Mouse (Mus musculus) forebrain, embryonic 12.5 days (tissue): ENCODE measurements around the gene Uchl5. TPM values are rescaled to one million over a fixed set of nuclear protein-coding genes. Genes with fewer than 3 reads are reported as not detected.

ENCODE experiments used
- ATAC-seq: fragments of 200-750 bp; cut with Nextera tagmentation; 2 replicates; pipeline ENCODE4 v1.8.0; 2017; ENCODE audit warnings: moderate TSS enrichment; ENCODE audit not compliant: low FRiP score
- H3K27ac ChIP-seq: fragments of 300-500 bp; sonication (generic); 2 replicates; pipeline ENCODE4 v1.5.1; 2016; ENCODE audit warnings: mild to moderate bottlenecking
- H3K27me3 ChIP-seq: fragments of 300-500 bp; sonication (generic); 2 replicates; pipeline ENCODE4 v1.6.1; 2016; ENCODE audit warnings: mild to moderate bottlenecking
- H3K36me3 ChIP-seq: fragments of 300-500 bp; sonication (generic); replicated peaks from 2 replicates; pipeline ENCODE4 v1.6.1; 2016; ENCODE audit warnings: mild to moderate bottlenecking
- H3K4me1 ChIP-seq: fragments of 300-500 bp; sonication (generic); 2 replicates; pipeline ENCODE4 v1.6.1; 2016
- H3K4me2 ChIP-seq: fragments of 300-500 bp; sonication (generic); 2 replicates; pipeline ENCODE4 v1.6.1; 2016; ENCODE audit warnings: mild to moderate bottlenecking, moderate library complexity
- H3K4me3 ChIP-seq: fragments of 300-500 bp; sonication (generic); replicated peaks from 2 replicates; pipeline ENCODE4 v1.5.1; 2016; ENCODE audit warnings: mild to moderate bottlenecking
- H3K9ac ChIP-seq: fragments of 300-500 bp; sonication (generic); 2 replicates; pipeline ENCODE4 v1.6.1; 2016; ENCODE audit warnings: mild to moderate bottlenecking
- H3K9me3 ChIP-seq: fragments of 300-500 bp; sonication (generic); 2 replicates; pipeline ENCODE4 v1.6.1; 2016
- WGBS: fragments of 180-500 bp; shearing (Covaris S2); methylation state at CpG from one replicate; pipeline ENCODE4 v1.1.7; 2016; 5-methylcytosine and 5-hydroxymethylcytosine counted together
- polyA plus RNA-seq: library from polyadenylated mRNA; unstranded; fragments of >200 nt; fragmentation: Nextera tagmentation; extraction: Ambion mirVana; gene quantifications from 2 replicates; pipeline ENCODE4 v1.2.1, GENCODE M21; 2016

The Uchl5 gene
- polyA plus RNA-seq, 1 experiment from 2014 or later: 94.0 TPM

DNA sequence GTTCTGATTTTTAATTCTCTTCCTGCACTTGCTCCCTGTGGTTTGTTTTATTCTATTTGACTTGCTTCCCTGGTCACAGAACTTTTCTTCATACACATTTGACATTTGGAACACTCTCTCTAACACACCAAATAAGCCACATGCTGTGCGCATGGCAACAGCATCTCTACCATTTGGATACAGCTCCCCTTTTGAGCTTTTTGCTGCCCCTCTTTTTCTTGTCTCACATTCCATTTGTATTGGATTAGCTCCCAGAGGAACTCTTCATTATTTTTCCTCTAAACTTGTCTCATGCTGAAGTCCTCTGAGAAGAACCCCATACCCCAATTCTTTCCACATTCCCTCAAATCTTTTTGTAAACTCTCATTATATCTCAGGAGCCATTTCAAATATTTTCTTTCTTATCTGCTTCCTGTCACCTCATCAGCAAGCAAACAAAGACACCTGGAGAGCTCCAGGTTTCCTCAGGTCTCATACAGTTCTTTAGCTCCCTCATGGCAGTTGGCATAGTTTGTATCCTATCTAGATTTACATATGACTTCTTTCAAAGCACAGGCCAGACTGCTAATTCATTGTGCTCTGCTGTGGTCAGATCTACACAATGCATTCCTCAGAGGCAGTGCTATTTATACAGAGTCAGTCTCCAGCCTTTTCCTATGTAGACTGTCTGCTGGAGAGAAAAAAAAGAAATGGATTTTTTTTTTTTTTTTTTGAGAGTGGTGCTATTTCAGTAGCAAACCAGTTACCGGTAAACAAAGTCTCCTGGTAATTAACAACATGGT is 43.2 kb downstream of the Uchl5 start:
- H3K9ac ChIP-seq: no peak overlapping the region
- 40% methylated on average over 2 of the region's 2 CpGs for WGBS
- no peak overlapping the region for H3K4me2 ChIP-seq
- H3K27ac ChIP-seq: no peak overlapping the region
- peak; percentile 59 for ATAC-seq
- no peaks in the 10 kb centered on the region for H3K36me3 ChIP-seq
- no peaks in the 10 kb centered on the region for H3K9me3 ChIP-seq
- no peak overlapping the region for H3K4me3 ChIP-seq
- no peaks in the 10 kb centered on the region for H3K27me3 ChIP-seq
- H3K4me1 ChIP-seq: peaks cover 18% of the 10 kb centered on the region

- no peak for ATAC-seq
- H3K4me1 ChIP-seq: peaks cover 18% of the 10 kb centered on the region
- H3K4me3 ChIP-seq: no peak overlapping the region
- 86% methylated on average over 3 of the region's 3 CpGs for WGBS
- no peaks in the 10 kb centered on the region for H3K36me3 ChIP-seq
- H3K27ac ChIP-seq: no peak overlapping the region
- H3K9me3 ChIP-seq: no peaks in the 10 kb centered on the region
- no peak overlapping the region for H3K4me2 ChIP-seq
- no peak overlapping the region for H3K9ac ChIP-seq
- no peaks in the 10 kb centered on the region for H3K27me3 ChIP-seq
Measured at GRCm38 (mm10) chr1:143822677-143823076, 45.6 kb downstream of the Uchl5 start.

DNA sequence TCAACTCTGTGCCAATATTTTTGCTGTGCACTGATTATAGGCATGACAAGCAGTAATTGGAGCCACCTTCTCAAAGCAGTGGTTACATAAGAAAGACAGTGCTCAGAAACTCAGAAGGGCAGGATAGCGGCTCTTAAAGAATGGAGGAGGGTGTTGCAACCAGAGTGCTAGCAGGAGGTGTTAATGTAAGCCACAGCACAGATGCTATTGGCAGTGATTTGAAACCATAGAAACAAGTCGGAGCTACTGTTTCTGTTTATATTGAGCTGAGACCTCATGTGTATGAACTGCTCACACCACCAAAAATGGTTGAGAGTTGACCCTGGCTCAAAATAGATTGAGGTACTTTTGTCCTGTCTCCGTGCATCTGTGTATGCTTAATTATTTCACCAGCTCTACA is 53.6 kb downstream of the Uchl5 start:
- no peak for ATAC-seq
- WGBS: 79% methylated on average over 3 of the region's 3 CpGs
- H3K36me3 ChIP-seq: no peaks in the 10 kb centered on the region

GRCm38 (mm10) chr1:143836363-143837182 is 59.5 kb downstream of the Uchl5 start:
- Histone ChIP-seq H3K27me3 (no peaks in the 10 kb centered on the region), H3K27ac (no peak overlapping the region), H3K9me3 (no peaks in the 10 kb centered on the region), H3K4me3 (no peak overlapping the region), H3K36me3 (no peaks in the 10 kb centered on the region), H3K4me2 (no peak overlapping the region), H3K4me1 (no peaks in the 10 kb centered on the region; the same call in 1 of the 2 replicates), H3K9ac (no peak overlapping the region)
- WGBS: 61% methylated on average over 7 of the region's 7 CpGs
- no peak for ATAC-seq

More for the DNA sequence above, 53.6 kb downstream of the Uchl5 start:
- Histone ChIP-seq H3K9ac (no peak overlapping the region), H3K27me3 (no peaks in the 10 kb centered on the region), H3K27ac (no peak overlapping the region), H3K4me3 (no peak overlapping the region), H3K9me3 (no peaks in the 10 kb centered on the region), H3K4me2 (no peak overlapping the region), H3K4me1 (no peaks in the 10 kb centered on the region)

DNA sequence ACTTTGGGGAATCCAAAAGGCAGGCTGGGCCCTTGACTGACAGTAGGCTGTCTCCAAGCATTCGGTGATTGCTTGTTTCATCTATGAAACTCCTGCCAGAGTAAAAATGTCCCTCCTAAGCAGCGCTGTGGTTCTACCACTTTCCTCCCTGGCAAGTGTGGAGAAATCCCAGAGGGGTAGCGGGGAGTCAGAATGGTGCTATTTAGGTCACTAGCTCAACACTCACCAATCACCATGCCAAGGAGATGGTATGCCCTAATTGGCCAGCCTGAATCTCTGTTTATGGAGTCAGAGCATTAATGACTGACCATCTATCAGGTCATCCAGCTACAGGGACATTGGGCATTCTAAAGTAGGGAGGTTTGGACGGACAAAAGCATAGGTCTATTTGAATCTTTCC is 60.6 kb downstream of the Uchl5 start:
- no peak overlapping the region for H3K4me2 ChIP-seq
- H3K9me3 ChIP-seq: no peaks in the 10 kb centered on the region
- no peak overlapping the region for H3K4me3 ChIP-seq
- no peak overlapping the region for H3K9ac ChIP-seq
- no peak overlapping the region for H3K27ac ChIP-seq
- no peak for ATAC-seq
- 91% methylated on average over 4 of the region's 4 CpGs for WGBS
- H3K27me3 ChIP-seq: no peaks in the 10 kb centered on the region
- no peaks in the 10 kb centered on the region; the same call in 1 of the 2 replicates for H3K4me1 ChIP-seq
- H3K36me3 ChIP-seq: no peaks in the 10 kb centered on the region

DNA sequence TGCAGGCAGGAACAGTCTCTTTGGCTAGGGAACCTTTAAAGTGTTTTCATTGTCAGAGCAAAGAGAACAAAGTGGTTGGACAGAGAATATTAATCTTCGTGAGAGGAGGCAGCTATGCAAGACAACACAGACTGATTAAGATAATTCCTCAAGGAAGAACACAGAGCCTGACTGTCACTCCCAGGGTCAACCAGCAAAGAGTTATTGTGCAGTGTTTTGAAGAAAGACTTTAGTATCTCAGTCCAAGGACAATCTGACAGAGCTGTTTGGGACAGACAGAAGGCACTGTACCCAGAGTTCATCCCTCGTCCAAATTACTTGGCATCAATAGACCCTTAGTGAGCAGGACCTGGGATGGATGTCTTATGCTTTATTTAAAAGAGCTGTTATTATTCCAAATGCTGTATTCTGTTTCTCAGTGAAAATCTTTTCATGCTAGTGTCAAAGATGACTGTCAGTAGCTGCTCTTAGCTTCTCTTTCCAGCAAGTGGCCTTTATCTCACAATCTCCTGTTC is 61.9 kb downstream of the Uchl5 start:
- Histone ChIP-seq H3K27ac (no peak overlapping the region), H3K9me3 (no peaks in the 10 kb centered on the region), H3K4me2 (no peak overlapping the region), H3K27me3 (no peaks in the 10 kb centered on the region), H3K4me1 (no peaks in the 10 kb centered on the region; the same call in 1 of the 2 replicates), H3K36me3 (no peaks in the 10 kb centered on the region), H3K4me3 (no peak overlapping the region), H3K9ac (no peak overlapping the region)
- ATAC-seq: no peak
- WGBS: 64% methylated on average over 2 of the region's 2 CpGs

DNA sequence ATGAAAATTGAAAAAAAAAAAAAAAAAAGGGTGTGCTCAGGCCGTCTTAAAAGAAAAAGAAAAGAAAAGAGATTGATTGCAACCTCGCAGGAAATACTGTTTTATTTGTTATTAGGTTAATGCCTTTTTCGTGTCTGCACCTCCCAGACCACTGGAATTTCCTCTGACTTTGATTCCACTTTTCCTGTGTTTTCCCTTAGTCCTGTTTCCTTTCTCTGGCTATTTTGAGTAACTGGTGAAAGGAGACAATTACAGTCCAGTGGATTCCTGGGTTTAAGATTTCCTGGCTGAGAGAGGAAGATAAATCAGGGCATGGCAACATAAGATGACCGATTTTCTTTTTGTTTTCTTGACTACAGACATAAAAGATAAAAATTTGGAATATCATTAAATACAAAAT is 75.3 kb downstream of the Uchl5 start:
- H3K9me3 ChIP-seq: no peaks in the 10 kb centered on the region
- WGBS: 80% methylated on average over 4 of the region's 4 CpGs
- no peaks in the 10 kb centered on the region for H3K4me1 ChIP-seq

DNA sequence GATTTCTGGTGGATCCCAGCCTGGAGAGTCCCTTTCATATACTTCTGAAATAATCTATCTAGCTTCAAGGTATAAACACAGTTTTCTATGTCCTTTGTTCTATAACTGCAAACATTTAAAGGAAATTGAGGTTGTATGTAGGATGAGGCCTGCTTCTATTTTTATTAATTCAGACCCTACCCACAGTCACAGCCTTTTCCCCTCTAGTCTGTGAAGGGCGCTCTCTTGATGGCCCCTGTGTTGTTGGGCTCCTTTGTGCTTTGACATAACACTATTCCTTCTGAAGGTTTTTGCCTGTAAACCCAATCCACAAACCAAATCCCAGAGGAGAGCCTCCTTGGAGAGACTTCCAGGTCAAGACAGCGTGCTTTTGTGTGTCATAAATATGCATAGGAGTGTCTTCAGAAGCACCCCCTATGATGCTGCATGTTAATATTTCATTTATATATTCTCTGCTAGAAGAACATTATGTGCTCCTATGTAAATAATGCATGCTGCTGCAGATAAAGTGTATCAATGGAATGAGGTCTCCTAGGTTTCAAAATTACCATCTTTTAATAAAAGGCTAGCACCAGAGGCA is 75.8 kb downstream of the Uchl5 start:
- Histone ChIP-seq H3K27me3 (no peaks in the 10 kb centered on the region), H3K9me3 (no peaks in the 10 kb centered on the region), H3K4me1 (no peaks in the 10 kb centered on the region), H3K9ac (no peak overlapping the region), H3K4me3 (no peak overlapping the region), H3K4me2 (no peak overlapping the region), H3K27ac (no peak overlapping the region), H3K36me3 (no peaks in the 10 kb centered on the region)
- 84% methylated on average over 2 of the region's 2 CpGs for WGBS
- ATAC-seq: no peak

More for the DNA sequence above, 75.3 kb downstream of the Uchl5 start:
- Histone ChIP-seq H3K4me2 (no peak overlapping the region), H3K4me3 (no peak overlapping the region), H3K27ac (no peak overlapping the region), H3K9ac (no peak overlapping the region), H3K36me3 (no peaks in the 10 kb centered on the region), H3K27me3 (no peaks in the 10 kb centered on the region)
- no peak for ATAC-seq

DNA sequence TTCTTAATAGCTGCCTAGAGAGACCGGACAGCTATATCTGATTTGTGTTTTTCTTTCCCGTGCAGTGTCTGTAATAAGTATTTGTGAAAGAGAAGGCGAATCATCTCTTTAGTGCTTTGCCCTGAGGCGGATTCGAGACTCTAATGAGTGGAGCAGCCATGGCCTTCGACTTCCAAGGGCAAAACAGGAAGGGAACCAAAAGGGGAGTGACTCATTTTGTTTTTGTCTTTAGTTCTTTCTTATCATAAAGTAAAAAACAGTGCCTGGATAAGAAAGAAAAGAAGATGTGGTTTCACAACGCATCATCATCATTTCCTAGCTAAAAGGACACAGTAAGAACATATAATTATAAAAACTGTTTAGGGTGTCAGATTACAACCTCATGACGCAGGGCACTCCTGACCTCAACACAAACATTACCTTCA is 76.6 kb downstream of the Uchl5 start:
- 82% methylated on average over 8 of the region's 8 CpGs for WGBS
- Histone ChIP-seq H3K27ac (no peak overlapping the region), H3K4me1 (no peaks in the 10 kb centered on the region), H3K36me3 (no peaks in the 10 kb centered on the region), H3K4me3 (no peak overlapping the region), H3K27me3 (no peaks in the 10 kb centered on the region), H3K9me3 (no peaks in the 10 kb centered on the region), H3K9ac (no peak overlapping the region), H3K4me2 (no peak overlapping the region)
- ATAC-seq: no peak

GRCm38 (mm10) chr1:143855706-143856105 is 78.6 kb downstream of the Uchl5 start:
- Histone ChIP-seq H3K4me2 (no peak overlapping the region), H3K27ac (no peak overlapping the region), H3K9ac (no peak overlapping the region), H3K9me3 (no peaks in the 10 kb centered on the region), H3K4me1 (no peaks in the 10 kb centered on the region), H3K4me3 (no peak overlapping the region), H3K36me3 (no peaks in the 10 kb centered on the region), H3K27me3 (no peaks in the 10 kb centered on the region)
- WGBS: 89% methylated on average over 5 of the region's 5 CpGs
- no peak for ATAC-seq
